Mouse (Mus musculus): ENCODE measurements around the gene Snca. TPM values are rescaled to one million over a fixed set of nuclear protein-coding genes. Genes with fewer than 3 reads are reported as not detected.
A peak's percentile ranks its signal among the peaks of the same experiment; 100 is the strongest.

Snca gene
- polyA plus RNA-seq (2012; rRNA removed) = 443 and 533 TPM in 2 replicates

DNA sequence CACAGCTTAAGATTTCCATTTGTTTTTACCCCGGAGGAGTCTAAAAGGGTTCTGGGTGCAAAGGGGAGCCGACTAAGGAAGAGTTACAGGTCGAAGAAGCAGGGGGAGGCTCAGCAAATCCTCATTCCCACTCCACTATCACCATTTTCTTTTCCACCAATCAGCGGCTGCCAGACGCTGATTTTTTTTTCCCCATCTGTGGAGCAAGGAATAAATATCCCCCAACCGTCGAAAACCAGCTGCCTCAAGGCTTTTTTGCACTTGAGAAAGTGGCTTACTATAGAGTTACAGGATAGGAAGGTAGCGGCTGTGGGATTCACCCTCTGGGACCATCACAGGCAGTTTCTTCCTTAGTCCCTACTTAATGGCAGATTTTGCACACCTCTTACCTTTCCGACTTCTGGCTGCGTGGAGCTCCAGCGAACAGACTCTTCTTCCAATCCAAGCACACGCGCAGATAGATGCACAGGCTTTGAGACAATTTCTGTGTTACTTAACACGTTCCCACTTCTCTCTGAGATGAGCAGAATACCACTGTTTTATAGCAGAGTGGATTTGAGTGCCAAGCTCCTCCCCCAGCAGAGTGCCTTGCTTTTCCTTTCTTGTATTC lies at the start of gene Snca:
Snca (minus strand) TSS at position 574 of the 610 bp plus-strand sequence.
- DNase-seq (ENCODE audit: extremely low spot score in 1 of 2, low spot score in 1 of 2) = peak; percentile 59 to 63

DNA sequence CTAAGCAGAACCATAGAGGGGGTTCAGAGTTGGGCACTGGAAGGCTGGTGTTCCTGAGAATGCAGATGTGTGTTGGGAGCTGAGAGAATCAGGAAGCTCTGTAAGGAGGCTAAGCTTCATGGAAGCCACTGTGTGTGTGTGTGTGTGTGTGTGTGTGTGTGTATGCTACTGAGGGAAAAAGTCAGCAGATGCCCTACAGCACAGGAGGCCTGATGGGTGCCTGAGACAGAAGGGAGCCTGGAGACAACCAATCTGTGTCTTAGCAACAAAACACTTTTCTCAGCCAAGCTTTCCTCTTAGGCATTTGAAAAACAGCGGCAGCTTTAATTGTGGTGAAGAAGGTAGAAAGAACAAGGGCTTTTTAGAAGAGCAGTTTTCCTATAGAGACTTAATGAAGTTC lies 40.5 kb upstream of the Snca start:
- peak in 1 of 2 experiments; percentile 16 for DNase-seq (ENCODE audit: extremely low spot score in 1 of 2, low spot score in 1 of 2)

DNA sequence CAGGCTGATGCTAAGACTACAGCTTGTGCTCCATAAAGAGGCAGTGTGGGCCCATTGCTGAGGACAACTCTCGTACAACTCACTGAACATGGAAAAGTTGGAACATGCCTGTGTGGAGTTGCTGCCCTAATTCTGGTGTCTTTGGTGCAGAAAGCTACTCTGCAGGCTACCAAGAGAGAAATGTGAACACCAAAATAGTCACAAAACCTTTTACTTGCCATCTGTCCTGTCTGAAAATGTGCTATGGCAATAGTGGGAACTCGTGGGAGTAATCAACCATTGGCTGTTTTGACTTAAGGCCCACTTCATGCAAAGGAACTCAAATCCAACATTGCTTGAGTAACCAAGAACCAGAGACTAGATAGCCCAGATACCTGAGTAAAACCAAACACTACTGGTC lies 26.9 kb upstream of the Snca start:
- peak; percentile 30 to 33 for DNase-seq (ENCODE audit: extremely low spot score in 1 of 2, low spot score in 1 of 2)

DNA sequence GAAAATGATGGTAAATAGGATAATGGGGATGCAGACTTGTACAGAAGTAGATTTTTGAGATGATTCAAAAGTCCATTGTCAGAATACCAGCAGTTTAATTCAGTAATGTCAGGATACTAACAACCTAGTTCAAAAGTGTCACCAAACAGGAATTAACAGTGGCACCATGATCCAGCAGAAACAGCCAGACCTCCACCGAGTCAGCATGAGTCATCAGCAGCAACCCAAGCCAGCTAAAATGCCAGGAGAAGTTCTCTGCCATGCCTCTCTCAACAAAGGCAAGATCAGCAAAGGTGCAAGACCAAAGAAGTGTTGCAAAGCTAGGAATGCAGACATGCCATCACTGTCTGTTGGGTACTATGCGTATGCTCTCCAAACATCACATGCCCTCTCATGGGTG lies 22.0 kb upstream of the Snca start:
- no peak for DNase-seq (ENCODE audit: extremely low spot score in 1 of 2, low spot score in 1 of 2)

DNA sequence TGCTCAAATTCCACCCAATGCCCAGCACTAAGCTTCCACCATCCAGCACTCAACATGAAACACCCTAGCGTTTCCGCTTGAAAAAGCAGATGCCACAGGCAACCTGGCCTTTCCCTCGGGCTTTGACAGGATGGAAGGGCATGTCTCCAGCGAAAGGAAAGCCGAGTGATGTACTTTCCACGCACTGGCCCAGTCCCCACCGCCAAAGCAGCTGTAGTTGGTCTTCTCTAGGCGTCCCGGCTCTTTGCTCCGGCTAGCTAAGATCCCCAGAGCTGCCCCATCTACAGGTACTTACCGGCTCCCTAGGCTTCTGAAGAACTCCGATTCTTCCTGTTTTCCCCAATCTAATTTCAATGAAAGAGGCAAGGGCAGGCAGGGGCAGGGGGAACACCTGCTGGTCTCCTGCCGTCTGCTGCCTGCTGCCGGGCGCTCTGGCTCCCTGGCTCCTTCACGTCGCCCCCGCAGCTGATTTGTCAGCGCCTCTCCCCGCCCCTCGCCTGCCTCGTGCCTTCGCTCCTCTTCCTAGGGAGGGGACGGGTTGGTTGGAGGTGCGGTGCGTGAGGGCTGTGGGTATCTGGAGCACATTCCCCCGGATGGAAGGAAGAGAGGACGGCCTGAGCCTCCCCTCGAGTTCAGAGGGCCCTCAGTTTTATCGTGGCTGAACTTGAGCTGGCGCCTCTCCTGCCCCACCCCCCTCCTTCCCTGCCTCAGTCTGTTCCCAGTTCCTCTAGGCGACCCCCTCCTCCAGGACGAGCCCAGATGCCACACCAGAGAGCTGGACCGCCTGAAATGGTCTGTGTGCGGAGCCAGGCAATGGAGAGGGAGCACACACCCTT lies 1.0 kb downstream of the Snca start:
- peak; percentile 81 to 87 for DNase-seq (ENCODE audit: extremely low spot score in 1 of 2, low spot score in 1 of 2)

DNA sequence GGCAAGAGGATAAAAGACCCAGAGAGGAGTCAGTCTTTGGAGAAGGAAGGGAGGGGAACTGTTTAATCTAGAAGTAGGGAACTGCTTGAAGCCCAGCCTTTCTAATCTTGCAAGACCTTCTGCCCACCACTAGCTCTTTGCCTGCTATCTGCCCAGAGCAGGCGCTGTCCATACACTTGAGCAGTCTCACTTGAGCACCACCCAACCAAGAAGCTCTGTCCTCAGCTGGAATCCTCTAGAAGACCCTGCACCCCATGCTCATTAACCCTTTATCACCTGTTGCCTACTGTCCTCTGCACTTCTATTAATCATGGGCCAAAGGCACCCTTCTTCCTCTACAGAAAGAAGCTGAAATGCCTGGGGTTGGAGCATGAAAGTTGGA lies 1.6 kb downstream of the Snca start:
- DNase-seq (ENCODE audit: extremely low spot score in 1 of 2, low spot score in 1 of 2) = no peak

DNA sequence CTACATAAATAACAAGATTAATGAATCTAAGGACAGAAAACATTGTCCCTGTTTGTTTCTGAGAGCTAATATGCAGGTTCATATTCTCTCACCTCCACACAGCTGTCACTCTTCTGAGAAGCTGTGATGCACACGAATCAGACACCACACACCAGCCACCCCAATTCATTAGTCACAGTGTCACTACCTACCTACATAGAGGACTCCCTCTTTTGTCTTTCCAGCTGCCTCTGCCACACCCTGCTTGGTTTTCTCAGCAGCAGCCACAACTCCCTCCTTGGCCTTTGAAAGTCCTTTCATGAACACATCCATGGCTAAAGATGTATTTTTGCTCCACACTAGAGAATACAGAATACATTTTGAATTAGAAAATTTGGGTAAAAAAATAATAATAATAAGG lies 2.4 kb downstream of the Snca start:
- no peak for DNase-seq (ENCODE audit: extremely low spot score in 1 of 2, low spot score in 1 of 2)

DNA sequence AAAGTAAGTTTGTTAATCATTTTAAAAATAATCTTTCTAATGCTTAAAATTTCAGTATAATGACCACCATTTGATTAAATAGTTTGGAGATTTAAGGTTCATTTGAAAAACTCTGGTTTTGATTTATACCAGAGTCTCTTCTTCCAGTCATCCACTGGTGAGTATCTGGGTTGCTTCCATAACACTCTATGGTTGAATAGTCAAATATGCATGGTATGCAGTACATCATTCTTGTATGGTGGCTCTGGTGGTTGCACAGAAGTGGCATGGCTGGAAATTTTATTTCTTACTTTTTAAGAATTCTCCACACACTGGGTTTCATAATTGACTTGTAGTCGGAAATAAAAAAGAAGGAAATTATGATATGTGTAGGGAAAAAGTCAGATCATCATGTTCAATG lies 10.4 kb downstream of the Snca start:
- DNase-seq (ENCODE audit: extremely low spot score in 1 of 2, low spot score in 1 of 2) = no peak

DNA sequence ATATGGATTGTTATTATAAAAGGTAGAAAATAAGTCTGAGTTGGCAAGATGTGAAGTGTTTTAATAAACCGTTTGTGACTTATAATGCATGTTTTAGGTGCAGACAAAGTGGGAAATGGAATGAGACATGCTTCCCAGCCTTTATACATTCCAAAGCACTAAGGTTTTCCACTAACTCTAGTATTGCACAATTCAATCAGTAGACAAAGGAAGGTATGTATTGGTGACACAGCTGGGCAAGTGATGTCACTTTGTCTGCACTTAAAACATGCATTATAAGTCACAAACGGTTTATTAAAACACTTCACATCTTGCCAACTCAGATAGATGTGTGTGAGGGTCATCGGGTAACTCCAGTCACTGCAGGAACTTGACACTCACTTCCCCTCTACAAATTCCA lies 16.1 kb downstream of the Snca start:
- DNase-seq (ENCODE audit: extremely low spot score in 1 of 2, low spot score in 1 of 2) = no peak

DNA sequence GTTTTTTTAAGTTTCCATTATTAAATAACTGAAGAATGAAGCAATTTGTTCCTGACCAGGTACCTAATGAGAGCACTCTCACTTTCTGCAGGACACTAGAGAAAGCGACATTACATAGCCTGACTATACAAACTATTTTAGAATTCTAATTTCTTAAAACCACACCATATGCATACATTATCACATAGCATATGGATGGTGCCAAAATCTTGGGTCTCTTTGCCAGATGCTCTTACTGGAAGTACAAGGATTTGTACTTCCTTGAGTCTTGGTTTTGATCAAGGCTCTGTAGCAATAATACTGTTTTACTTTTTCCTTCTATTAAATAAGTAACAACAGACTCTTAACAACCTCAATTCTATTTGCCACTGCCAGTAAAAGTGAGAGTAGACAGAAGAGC lies 31.4 kb downstream of the Snca start:
- DNase-seq (ENCODE audit: extremely low spot score in 1 of 2, low spot score in 1 of 2) = peak in 1 of 2 experiments; percentile 27

DNA sequence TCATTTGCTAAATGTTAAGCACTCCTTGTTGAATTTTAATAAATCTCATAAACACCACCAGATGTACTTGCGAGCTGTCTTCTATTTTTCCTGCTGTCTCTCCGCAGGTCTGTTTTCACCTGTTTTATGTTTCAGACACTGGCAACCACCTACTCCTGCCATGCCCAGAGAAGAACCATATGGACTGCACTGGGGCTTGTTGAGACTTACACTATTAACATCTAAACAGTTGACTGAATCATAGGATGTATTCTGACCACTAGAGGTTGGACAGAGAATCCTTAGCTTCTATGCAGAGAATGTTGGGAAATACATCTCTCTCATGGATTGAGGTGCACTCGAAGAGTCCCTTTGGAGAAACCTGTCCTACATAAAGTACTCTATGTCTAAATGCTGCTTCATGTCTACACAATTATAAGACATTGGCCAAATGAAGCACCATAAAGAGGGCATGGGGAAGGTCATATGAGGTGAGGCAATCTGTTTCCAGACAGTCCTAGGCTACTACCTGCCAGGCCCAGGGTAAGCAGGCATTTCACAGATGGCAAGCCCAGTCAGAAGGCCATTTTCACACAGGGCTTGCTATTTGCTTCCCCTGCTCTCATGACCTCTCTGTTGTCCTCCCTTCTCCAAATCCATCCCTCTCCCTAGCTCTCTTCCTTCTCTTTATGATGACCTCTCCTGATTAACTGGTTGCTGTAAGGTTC lies 35.8 kb downstream of the Snca start:
- no peak for DNase-seq (ENCODE audit: extremely low spot score in 1 of 2, low spot score in 1 of 2)

DNA sequence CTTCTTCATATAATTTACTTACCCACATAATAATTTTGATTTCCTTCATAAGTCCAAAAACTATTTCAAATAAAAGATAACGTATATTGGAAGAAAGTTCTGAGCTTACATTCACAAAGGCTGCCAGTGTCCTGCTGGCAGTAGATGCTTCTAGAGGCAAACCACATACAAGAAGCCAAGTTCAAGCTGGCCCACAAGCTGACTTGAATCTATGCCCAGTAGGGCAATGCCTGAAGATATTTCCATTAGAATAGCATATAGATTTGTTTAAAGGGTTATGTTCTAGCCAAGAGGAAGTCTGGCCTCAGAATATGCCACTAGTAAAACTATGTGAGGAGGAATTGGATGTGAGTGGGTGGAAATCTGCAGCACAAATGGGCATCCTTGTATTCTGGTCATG lies 42.7 kb downstream of the Snca start:
- no peak for DNase-seq (ENCODE audit: extremely low spot score in 1 of 2, low spot score in 1 of 2)

DNA sequence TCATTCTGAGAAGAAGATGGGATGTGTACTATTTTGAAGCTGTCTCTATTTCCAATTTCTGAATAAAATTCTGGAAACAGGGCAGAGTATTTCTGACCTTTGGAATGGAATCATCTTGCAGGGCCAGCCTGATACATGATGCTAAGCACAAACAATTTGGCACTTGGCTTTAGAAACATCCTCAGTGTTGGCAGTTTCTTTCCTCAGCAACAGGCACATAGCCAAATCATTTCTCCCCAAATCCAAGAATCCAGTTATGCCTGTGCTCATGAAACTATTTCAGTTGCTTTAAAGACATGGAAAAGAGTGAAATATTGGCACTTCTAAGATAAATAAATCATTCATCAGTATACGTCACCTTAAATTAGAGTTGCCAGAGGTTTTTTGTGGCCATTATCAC lies 57.8 kb downstream of the Snca start:
- DNase-seq (ENCODE audit: extremely low spot score in 1 of 2, low spot score in 1 of 2) = peak in 1 of 2 experiments; percentile 50

DNA sequence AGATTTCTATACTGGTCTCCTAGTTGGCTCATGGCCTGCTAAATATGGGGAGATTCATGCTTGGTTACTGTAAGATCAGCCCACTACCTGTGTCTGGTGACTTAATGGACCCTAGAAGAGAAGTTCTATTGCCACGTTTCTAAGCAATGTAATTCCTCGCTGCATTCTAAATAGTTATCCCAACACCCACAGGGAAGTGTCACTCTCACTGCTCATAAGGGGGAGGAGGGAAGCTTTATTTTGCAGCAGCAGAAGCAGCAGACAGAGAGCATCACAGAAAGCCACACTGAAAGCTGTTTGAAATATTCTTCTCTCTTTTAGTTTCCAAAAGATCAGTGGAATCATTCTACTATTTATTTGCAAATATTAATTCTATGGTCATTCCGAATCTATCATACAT lies 64.0 kb downstream of the Snca start:
- peak; percentile 41 to 61 for DNase-seq (ENCODE audit: extremely low spot score in 1 of 2, low spot score in 1 of 2)

DNA sequence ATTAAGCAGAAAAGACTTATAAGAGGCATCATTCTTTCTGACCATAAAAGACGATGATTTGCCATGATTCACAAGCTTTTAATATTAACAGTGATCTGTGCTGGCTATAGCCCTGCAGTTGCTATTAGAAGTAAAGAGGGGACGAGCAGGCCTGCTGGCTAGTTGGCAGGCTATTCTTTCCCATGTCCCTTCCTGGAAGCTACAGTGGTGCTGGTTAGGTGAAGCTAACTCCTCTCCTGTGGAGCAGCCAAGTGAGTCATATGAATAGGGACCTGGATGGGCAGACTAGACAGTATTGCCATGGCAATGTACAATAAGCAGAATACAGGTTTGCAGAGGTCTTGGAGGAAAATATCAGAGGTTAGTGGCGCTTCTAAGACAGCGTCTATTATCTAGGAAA lies 66.8 kb downstream of the Snca start:
- no peak for DNase-seq (ENCODE audit: extremely low spot score in 1 of 2, low spot score in 1 of 2)

DNA sequence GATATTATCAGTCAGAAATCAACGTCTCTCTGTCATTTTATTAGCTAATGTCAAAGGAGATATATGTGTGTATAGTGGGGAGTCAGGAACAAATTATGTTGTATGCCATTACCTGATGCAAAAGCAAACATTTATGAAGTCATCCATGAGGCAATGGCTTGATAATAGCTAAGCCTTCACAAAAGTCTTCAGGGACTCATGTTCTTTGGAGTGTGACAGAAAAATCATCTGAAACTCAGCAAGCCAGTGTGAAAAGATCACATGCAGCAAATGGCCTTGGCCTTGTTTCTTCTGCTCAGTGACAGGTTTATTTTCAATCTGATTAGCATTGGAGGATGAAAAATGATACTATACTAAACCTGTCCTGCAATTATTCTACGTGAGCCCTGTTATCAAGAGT lies 67.9 kb downstream of the Snca start:
- no peak for DNase-seq (ENCODE audit: extremely low spot score in 1 of 2, low spot score in 1 of 2)

DNA sequence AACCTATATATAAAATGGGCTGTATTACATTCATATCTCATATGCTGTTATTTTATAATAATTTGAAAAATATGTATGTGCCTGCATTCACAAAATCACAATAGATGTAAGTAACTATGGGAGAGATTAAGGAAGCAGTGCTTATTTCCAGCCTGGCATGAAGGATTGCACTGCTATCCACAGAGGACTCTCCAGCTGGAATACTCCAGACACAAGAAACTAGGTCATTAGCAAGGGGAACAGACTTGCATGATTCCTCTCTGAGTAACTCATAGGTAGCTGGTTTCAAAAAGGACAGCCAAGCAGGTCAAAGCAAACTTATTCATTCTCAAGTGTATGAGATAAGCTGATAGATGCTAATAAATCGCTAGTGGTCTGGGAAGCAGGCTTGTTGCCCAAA lies 74.7 kb downstream of the Snca start:
- DNase-seq (ENCODE audit: extremely low spot score in 1 of 2, low spot score in 1 of 2) = no peak

DNA sequence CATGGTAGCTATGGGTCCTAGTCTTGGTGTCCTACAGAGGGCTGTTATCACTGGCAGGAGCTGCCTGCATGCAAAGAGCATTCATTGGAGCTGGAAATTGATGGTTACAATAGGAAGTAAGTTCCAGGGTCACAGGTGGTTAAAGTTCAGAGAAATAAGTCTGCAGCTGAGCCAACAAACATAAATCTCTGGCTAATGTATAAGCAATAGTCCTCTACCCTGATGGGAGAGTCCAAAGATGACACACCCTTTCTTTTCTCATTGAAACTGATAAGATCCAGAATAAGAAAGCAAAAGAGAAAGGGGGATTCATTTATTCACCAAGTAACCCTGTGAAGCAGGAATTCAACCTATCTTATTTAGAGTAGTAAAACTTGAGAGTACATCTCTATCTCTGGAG lies 83.7 kb downstream of the Snca start:
- DNase-seq (ENCODE audit: extremely low spot score in 1 of 2, low spot score in 1 of 2) = no peak

DNA sequence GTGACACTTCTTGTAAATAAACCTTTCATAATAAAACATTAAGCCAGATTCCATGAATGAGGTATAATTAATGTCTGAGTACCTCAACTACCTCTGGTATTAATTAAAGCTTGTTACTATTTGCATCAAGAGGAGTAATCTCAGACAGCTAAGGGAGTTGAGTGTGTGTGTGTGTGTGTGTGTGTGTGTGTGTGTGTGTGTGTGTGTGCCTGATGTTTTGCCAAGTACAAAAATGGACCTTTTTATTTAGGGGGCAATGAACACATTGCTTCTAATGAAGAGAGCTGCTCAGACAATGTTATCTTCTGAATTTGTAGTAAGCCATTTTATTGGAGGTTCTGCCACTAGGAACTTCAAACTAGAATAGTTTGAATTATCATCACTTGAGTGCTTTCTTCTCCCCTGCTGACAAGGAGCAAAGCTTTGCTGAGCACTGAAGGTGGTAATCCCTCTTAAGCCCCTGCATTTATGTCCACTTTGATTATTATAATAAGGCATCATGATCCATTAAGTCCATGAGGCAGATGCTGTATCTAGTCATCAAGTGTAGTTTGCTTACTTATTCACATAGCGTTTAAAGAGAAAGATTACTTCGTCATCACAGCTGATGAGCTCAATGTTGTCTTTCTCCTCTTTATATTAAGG lies 88.1 kb downstream of the Snca start:
- no peak for DNase-seq (ENCODE audit: extremely low spot score in 1 of 2, low spot score in 1 of 2)

DNA sequence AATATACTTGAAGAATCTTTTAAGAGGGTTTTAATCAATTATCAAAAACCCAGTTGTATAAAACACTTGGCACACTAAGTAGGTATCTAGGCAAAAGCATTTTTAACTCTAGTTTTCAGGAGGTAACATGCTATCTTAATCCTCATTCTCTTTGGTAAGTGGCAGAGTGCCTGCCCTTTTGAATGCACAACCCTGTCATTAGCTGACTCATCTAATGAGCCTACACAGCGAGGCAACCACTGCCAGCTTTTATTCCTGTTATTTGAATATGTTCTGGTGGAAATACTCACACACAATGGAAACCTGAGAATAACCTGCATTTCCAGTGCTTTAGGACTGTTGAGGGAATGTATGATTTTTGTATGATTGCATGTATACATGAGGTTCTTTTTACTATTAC lies 89.9 kb downstream of the Snca start:
- peak in 1 of 2 experiments; percentile 55 for DNase-seq (ENCODE audit: extremely low spot score in 1 of 2, low spot score in 1 of 2)

DNA sequence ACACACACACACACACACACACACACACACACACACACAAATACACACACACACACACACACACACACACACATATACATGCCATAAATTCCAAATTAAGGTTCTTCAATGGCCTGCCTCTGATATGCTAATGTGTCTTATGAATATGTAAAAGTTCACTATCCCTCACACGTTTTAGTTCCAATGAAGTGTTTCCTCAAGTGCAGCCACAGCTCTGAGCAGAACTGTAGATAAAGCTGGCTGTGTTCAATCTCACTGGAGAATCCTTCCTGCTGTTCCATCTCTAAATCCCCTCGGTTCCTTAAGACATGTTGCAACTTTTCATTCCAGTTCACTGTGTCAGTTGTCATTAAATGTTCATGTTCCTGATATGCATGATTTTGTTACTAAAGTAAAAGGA lies 98.5 kb downstream of the Snca start:
- DNase-seq (ENCODE audit: extremely low spot score in 1 of 2, low spot score in 1 of 2) = no peak

All from frontal cortex, adult 2 months (tissue).